Mouse (Mus musculus) embryo, embryonic 10 days (tissue): ENCODE data around the gene Stk19.
"Not testable (repeated sequence)": the region's sequence is repeated elsewhere in the genome, so short reads cannot be mapped to it uniquely, and the experiment has no call there.

Experiments used
- DNase-seq: peaks from one replicate; pipeline ENCODE4 v3.0.0-alpha.2; 2015; ENCODE audit warnings: low spot score

Stk19 gene

GRCm38 (mm10) chr17:34840736-34841307 is 4.1 kb upstream of the Stk19 start:
- DNase-seq: no peak

GRCm38 (mm10) chr17:34838785-34839184 is 2.0 kb upstream of the Stk19 start:
- no peak for DNase-seq

GRCm38 (mm10) chr17:34837464-34838324 is 949 bp upstream of the Stk19 start:
- no peak for DNase-seq

GRCm38 (mm10) chr17:34836155-34836855 is 440 bp downstream of the Stk19 start:
- peak; percentile 85 for DNase-seq

- not testable (repeated sequence) for DNase-seq
Observed at GRCm38 (mm10) chr17:34830776-34831175, 6.0 kb downstream of the Stk19 start.

DNA sequence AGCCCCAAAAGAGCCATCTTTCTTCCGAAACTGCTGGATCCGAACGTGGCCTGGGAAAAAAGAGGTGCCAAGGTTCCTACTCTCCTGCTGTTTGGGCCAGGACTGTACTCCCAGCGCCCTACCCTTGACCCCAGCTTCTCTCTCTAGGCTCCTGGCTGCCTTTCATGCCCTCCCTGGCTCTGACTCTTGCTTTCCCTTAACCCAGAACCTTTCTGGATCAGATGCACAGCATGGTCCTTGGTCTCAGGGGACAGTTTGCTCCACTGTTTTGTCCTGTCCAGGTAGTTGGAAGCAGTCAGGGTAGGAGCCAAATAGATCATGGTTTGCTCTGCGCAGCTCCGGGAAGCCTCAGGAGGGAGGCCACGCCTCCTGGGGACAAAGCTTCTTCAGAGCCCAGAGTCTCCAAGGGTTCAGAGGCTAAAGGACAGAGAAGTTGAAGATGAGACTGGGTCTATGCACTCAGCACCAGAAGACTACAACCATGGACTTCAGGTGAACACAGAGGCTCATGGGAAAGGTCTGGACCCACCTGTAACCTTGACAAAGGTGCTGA is 21.9 kb downstream of the Stk19 start:
- DNase-seq: no peak

GRCm38 (mm10) chr17:34813747-34814146 is 23.0 kb downstream of the Stk19 start:
- not testable (repeated sequence) for DNase-seq

- DNase-seq: no peak
Observed at GRCm38 (mm10) chr17:34811275-34811674, 25.5 kb downstream of the Stk19 start.

DNA sequence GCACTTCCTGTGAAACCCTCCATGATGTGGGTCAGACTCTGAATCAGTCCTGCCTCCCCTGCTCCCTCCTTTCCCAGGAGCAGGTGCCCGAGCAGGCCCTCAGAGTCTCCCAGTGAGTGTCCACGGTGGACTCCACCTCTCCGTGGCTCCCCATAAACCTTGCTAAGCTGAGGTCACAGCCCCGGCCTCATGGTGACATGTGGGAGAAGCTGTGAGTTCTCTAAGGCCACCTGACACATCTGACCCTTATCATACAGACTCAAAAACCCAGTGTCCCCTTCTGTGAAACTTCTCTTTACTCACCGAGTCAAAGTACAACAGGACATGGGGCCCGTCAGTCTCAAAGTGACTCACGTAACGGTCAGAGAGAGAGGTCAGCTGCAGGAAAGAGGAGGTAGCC is 25.9 kb downstream of the Stk19 start:
- not testable (repeated sequence) for DNase-seq

- DNase-seq: not testable (repeated sequence)
Observed at GRCm38 (mm10) chr17:34810411-34810810, 26.3 kb downstream of the Stk19 start.

DNA sequence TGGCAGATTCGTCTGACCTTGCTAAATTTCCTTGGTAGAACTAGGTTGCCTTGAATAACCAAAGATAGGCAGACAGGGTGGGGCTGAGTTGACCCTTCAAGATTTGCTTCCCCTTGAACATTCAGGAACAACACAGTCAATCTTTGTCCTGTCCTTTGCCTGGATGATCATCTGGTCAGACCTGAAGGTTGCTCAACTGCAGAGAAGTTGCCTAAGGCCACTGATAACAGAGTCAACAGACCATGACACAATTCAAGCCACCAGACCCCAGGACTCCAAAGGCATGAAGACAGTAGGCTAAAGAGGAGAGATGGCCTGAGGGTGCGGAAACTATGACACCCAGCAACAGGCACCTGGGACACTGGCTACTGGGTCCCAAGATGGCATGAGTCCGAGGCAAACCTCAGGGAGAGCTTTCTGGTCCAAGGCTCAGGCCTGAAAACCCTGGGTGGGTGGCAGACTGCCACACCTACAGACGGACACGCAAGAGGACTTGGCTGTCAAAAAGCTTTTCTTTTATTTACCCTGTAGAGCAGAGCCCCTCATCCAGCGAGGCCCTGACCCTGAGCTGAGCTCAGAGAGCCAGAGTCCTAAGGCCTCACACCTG is 28.0 kb downstream of the Stk19 start:
- no peak for DNase-seq

DNA sequence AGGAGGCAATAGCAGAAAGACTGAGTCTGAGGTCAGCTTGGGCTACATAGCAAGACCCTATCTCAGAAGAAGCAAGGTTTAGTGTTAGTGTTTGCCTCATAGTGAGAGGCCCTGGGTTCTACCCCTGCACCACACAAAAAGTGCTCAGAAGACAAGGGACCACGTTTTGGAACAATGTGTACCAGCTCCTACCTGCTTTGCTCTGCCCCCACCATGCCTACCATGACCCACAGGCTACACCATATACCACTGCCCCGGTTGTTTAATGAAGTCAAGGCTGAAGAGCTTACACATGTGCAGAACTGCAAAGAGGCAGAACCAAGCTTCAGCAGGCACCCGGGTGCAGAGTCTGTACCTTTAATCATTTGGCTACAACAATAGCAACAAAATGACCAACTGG is 29.6 kb downstream of the Stk19 start:
- no peak for DNase-seq

- DNase-seq: no peak
Observed at GRCm38 (mm10) chr17:34804871-34805562, 31.7 kb downstream of the Stk19 start.

- DNase-seq: not testable (repeated sequence)
Observed at GRCm38 (mm10) chr17:34804301-34804700, 32.4 kb downstream of the Stk19 start, which contains the start of gene Cyp21a1. Gene Cyp21a1 (minus strand): TSS chr17:34804561.

DNA sequence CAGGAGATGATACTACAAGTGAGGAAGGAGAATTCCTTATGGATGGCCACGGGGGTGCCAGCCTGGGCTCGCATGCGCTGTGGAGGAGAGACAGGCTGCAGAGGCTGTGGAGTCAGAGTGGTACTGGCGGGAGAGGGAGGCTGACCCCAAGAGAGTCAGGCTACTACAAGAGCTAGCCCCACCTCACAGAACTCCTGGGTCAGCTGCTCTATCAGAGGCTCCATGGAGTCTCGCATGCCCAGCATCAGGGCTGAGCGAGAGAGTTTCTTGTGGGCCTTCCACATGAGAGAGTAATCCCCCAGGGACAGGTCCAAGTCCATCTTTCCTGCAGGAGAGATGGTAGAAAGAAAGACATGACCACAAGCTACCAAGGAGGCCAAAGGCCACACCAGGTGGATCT is 33.4 kb downstream of the Stk19 start:
- DNase-seq: not testable (repeated sequence)

GRCm38 (mm10) chr17:34802756-34803155 is 34.0 kb downstream of the Stk19 start:
- DNase-seq: not testable (repeated sequence)

- DNase-seq: not testable (repeated sequence)
Observed at GRCm38 (mm10) chr17:34800781-34801305, 35.9 kb downstream of the Stk19 start.

- DNase-seq: no peak
Observed at GRCm38 (mm10) chr17:34799531-34799925, 37.2 kb downstream of the Stk19 start.

DNA sequence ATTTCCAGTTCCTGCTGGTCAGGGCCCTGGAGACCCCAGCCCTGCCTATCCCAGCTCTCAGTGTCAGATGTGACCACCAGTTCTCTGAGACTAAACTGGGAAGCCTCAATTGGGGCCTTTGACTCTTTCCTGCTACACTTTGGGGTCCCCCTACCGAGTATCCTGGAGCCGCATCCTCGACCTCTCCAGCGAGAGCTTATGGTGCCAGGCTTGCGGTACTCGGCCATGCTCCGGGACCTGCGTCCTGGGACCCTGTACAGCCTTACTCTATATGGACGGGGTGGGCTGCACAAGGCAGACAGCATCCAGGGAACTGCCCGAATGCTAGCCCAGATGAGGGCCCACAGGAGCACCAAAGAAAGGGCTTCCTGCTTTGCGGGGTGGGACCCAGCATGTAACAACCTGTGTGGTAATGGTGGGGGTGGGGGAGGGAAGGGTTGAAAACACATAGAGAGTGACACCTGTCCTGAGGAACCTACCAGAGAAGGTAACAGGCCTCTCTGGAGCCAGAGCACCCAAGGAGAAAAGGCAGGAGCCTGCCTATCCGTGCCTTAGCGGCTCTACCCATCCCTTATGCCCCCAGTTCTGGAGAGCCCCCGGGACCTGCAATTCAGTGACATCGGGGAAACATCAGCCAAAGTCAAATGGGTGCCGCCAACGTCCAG is 37.7 kb downstream of the Stk19 start:
- no peak for DNase-seq

- DNase-seq: not testable (repeated sequence)
Observed at GRCm38 (mm10) chr17:34798071-34798470, 38.7 kb downstream of the Stk19 start.
